Mouse (Mus musculus): Measurements from ENCODE around the gene Pds5b. TPM values are rescaled to one million over a fixed set of nuclear protein-coding genes. Genes with fewer than 3 reads are reported as not detected.
"Not testable (repeated sequence)": the region's sequence is repeated elsewhere in the genome, so short reads cannot be mapped to it uniquely, and the experiment has no call there.

Pds5b gene
- total and polyA plus RNA-seq, 2 experiments = 1.6 to 16.2 TPM

DNA sequence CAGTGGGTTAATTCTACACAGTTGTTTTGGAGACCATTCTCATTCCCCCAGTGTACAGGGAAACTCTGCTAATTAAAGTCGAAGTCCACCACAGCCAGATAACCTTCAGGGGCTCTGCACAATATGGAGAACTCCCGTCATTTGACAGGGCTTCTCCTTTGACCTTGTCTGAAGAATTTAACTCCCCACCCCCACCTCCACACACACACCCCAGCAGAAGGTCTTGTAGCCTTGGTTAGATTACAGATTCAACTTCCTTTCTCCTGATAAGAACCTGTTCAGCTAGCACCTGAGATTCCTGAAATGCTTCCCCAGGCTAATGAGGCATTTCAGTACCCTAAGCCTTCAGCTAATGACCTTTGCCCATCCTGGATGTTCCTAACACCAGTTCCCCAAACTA, 177.3 kb downstream of the Pds5b start:
- Histone ChIP-seq H3K9ac (ENCODE audit: low read depth, low read length) (no peak overlapping the region), H3K36me3 (ENCODE audit: control insufficient read depth, insufficient read depth, low read length) (no peaks in the 10 kb centered on the region), H3K27me3 (ENCODE audit: control insufficient read depth, insufficient read depth, low read length) (no peaks in the 10 kb centered on the region), H3K4me3 (ENCODE audit: insufficient read depth, low read depth, low read length) (no peak overlapping the region), H3K27ac (replicated peaks; ENCODE audit: insufficient read depth, low read depth, low read length) (no peak overlapping the region), H3K79me2 (ENCODE audit: control insufficient read depth, insufficient read depth, low read length) (no peaks in the 10 kb centered on the region), H3K4me1 (ENCODE audit: control insufficient read depth, insufficient read depth, low read length) (peaks cover 4% of the 10 kb centered on the region; the same call in 1 of the 2 replicates)
- TF ChIP-seq POLR2A (IDR thresholded peaks at IDR 0.05; ENCODE audit: extremely low read depth, insufficient read depth, low read length) (no peak), CTCF (IDR thresholded peaks at IDR 0.05; ENCODE audit: low read depth, low read length) (no peak)
- 55% methylated on average over 2 of the region's 2 CpGs for WGBS
- no peak for DNase-seq (ENCODE audit: extremely low read depth, low read depth, low spot score)

DNA sequence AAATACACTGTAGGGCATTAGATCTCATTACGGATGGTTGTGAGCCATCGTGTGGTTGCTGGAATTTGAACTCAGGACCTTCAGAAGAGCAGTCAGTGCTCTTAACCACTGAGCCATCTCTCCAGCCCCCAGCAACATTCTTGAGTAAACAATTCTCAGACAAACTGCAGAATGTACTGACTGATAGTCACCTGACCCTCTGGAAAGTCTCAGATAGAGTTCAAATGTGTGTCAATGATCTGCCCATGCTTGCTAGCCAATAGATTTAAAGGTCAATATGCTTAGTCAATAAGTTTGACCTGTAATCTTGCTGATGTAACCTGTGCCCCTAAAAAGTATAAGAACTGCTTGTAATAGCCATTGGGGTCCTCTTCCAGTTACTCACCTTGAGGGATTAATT, 178.6 kb downstream of the Pds5b start:
- not testable (repeated sequence) for H3K79me2 ChIP-seq (ENCODE audit: control insufficient read depth, insufficient read depth, low read length); H3K9ac ChIP-seq (ENCODE audit: low read depth, low read length); H3K4me1 ChIP-seq (ENCODE audit: control insufficient read depth, insufficient read depth, low read length); H3K36me3 ChIP-seq (ENCODE audit: control insufficient read depth, insufficient read depth, low read length); H3K4me3 ChIP-seq (ENCODE audit: insufficient read depth, low read depth, low read length); H3K27me3 ChIP-seq (ENCODE audit: control insufficient read depth, insufficient read depth, low read length)
- DNase-seq (ENCODE audit: extremely low read depth, low read depth, low spot score) = peak; percentile 87
- WGBS = 13% methylated on average over 2 of the region's 2 CpGs
- peak overlapping the region; percentile 60 for H3K27ac ChIP-seq (replicated peaks; ENCODE audit: insufficient read depth, low read depth, low read length)

DNA sequence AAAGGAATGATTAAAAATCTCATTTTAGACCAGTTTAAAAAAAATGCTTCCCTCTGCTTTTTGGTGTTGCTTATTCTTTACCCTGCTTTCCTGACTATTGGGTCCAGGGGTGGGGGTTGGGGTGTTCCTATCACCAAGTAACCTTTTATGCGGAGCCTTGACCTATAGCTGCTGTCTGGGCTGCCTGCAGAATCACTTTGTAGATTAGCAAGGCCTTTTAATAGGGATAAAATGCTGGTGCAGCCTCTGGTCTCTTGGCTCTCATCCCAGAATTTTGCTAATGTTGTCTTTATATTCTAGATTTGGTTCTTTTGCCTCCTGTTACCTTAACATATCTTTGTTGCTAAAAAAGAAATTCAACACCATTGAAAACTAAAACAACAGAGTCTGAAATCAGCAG, 181.0 kb downstream of the Pds5b start:
- 61% methylated on average over 1 of the region's 1 CpGs for WGBS
- no peak for DNase-seq (ENCODE audit: extremely low read depth, low read depth, low spot score)
- Histone ChIP-seq H3K27ac (replicated peaks; ENCODE audit: insufficient read depth, low read depth, low read length) (no peak overlapping the region), H3K36me3 (ENCODE audit: control insufficient read depth, insufficient read depth, low read length) (no peaks in the 10 kb centered on the region), H3K27me3 (ENCODE audit: control insufficient read depth, insufficient read depth, low read length) (no peaks in the 10 kb centered on the region), H3K9ac (ENCODE audit: low read depth, low read length) (no peak overlapping the region), H3K4me3 (ENCODE audit: insufficient read depth, low read depth, low read length) (no peak overlapping the region), H3K4me1 (ENCODE audit: control insufficient read depth, insufficient read depth, low read length) (peaks cover 4% of the 10 kb centered on the region; the same call in 1 of the 2 replicates), H3K79me2 (ENCODE audit: control insufficient read depth, insufficient read depth, low read length) (no peaks in the 10 kb centered on the region)
- TF ChIP-seq CTCF (IDR thresholded peaks at IDR 0.05; ENCODE audit: low read depth, low read length) (no peak), POLR2A (IDR thresholded peaks at IDR 0.05; ENCODE audit: extremely low read depth, insufficient read depth, low read length) (no peak)

DNA sequence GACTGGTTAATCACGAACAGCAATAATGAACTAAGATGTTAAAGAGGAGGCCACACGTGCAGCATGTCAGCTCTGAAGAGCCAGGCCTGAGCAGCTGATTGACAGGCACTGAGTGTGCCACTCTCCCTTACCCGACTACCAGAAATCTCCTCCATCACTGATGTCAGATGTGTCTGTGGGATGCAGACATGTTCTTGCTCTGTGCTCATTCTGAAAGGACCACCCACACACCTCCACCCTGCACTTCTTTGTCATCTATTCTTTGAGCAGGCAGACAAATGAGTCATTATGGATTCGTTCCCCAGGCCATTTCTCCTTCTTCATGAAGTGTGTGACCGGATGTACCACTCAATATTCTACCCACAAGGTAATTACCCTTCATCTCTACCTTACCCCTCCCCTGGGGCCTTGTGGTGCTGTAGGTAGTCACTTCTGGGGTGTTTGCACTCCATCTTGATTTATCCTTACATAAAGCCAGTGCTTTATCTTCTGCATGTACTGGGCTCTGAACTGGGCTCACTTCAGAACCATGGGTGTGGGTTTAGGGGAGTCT, 186.2 kb downstream of the Pds5b start:
- Histone ChIP-seq H3K79me2 (ENCODE audit: control insufficient read depth, insufficient read depth, low read length) (no peaks in the 10 kb centered on the region), H3K27ac (replicated peaks; ENCODE audit: insufficient read depth, low read depth, low read length) (no peak overlapping the region), H3K27me3 (ENCODE audit: control insufficient read depth, insufficient read depth, low read length) (no peaks in the 10 kb centered on the region), H3K4me3 (ENCODE audit: insufficient read depth, low read depth, low read length) (no peak overlapping the region), H3K36me3 (ENCODE audit: control insufficient read depth, insufficient read depth, low read length) (no peaks in the 10 kb centered on the region), H3K9ac (ENCODE audit: low read depth, low read length) (no peak overlapping the region), H3K4me1 (ENCODE audit: control insufficient read depth, insufficient read depth, low read length) (no peaks in the 10 kb centered on the region)
- TF ChIP-seq CTCF (IDR thresholded peaks at IDR 0.05; ENCODE audit: low read depth, low read length) (no peak), POLR2A (IDR thresholded peaks at IDR 0.05; ENCODE audit: extremely low read depth, insufficient read depth, low read length) (no peak)
- DNase-seq (ENCODE audit: extremely low read depth, low read depth, low spot score) = no peak
- 81% methylated on average over 5 of the region's 5 CpGs for WGBS

Other genes starting within 250 kb of the Pds5b start
- gene Zar1l, start 155.6 kb upstream of the Pds5b start, total RNA-seq (2014; rRNA removed) = not detected in 2 replicates
- not detected in 2 replicates for gene Zar1l, start 155.6 kb upstream of the Pds5b start, polyA plus RNA-seq (2012; rRNA removed)
- 2.6 and 3.2 TPM in 2 replicates for gene Brca2, start 151.1 kb upstream of the Pds5b start, total RNA-seq (2014; rRNA removed)
- gene Brca2, start 151.1 kb upstream of the Pds5b start, polyA plus RNA-seq (2012; rRNA removed) = 0.62 and 0.86 TPM in 2 replicates
- 81.9 and 90.1 TPM in 2 replicates for gene N4bp2l1, start 76.6 kb upstream of the Pds5b start, total RNA-seq (2014; rRNA removed)
- 48.2 and 64.9 TPM in 2 replicates for gene N4bp2l1, start 76.6 kb upstream of the Pds5b start, polyA plus RNA-seq (2012; rRNA removed)
- 32.0 and 60.5 TPM in 2 replicates for gene N4bp2l2, start 7.6 kb upstream of the Pds5b start, total RNA-seq (2014; rRNA removed)
- gene N4bp2l2, start 7.6 kb upstream of the Pds5b start, polyA plus RNA-seq (2012; rRNA removed) = 5.1 and 6.9 TPM in 2 replicates